In genomic region chr11:33685904-33686303, GRCm38 (mm10) we compare ENCODE assay signal across 7 mouse cellular contexts.
A peak's percentile ranks its signal among the peaks of the same experiment; 100 is the strongest.
DNase-seq lines count a peak whose midpoint lies in the region.

No protein-coding gene starts in this region.

- DNase-seq in MN1 (ENCODE audit: low spot score) = peak; percentile 20
- DNase-seq in Muller cell, postnatal 12 days (ENCODE audit: inconsistent ontology term) = peak; percentile 45
- peak; percentile 11 to 31 for DNase-seq in frontal cortex, postnatal 10 days (ENCODE audit: low spot score in 2 of 2)
- peak; percentile 20 to 42 for DNase-seq in left cerebral cortex, postnatal 10 days (ENCODE audit: extremely low spot score in 1 of 2, low spot score in 2 of 2)
- DNase-seq in urinary bladder, postnatal 25 days (ENCODE audit: low spot score) = no peak
- no peak for DNase-seq in neural tube, embryonic 10.5 days (ENCODE audit: extremely low spot score, low spot score)
- DNase-seq in heart, postnatal 36 days = no peak

- intact Hi-C loops in left cerebral cortex, postnatal 10 days (cut with DNase I) = no loop called here
- intact Hi-C loops in heart, postnatal 36 days (cut with DNase I) = no loop called here

Comparison
In these comparisons a context has a peak if more than half of its experiments do, and no peak if none do; other contexts are left out.
1. DNase-seq: peak in MN1 (single experiment), Muller cell, postnatal 12 days (single experiment), frontal cortex, postnatal 10 days (2 of 2) and left cerebral cortex, postnatal 10 days (2 of 2); none in urinary bladder, postnatal 25 days (single experiment), neural tube, embryonic 10.5 days (single experiment) and heart, postnatal 36 days (0 of 2).